Mouse (Mus musculus) thymus, adult 2 months (tissue): Measurements from ENCODE around the gene Npsr1.

Source experiments
- CTCF ChIP-seq: fragments of 200-500 bp; IDR thresholded peaks from 2 replicates; pipeline ENCODE4 v1.5.1; 2012; ENCODE audit warnings: mild to moderate bottlenecking, control low read depth, low read length, moderate library complexity, borderline replicate concordance; ENCODE audit not compliant: control insufficient read depth, poor library complexity, insufficient read depth; ENCODE audit errors: extremely low read depth
- POLR2A ChIP-seq: fragments of 200-500 bp; IDR thresholded peaks from 2 replicates; pipeline ENCODE4 v1.6.1; 2012; ENCODE audit warnings: mild to moderate bottlenecking, low read length, control low read depth, moderate library complexity; ENCODE audit not compliant: control insufficient read depth, poor library complexity, insufficient read depth; ENCODE audit errors: extremely low read depth

DNA sequence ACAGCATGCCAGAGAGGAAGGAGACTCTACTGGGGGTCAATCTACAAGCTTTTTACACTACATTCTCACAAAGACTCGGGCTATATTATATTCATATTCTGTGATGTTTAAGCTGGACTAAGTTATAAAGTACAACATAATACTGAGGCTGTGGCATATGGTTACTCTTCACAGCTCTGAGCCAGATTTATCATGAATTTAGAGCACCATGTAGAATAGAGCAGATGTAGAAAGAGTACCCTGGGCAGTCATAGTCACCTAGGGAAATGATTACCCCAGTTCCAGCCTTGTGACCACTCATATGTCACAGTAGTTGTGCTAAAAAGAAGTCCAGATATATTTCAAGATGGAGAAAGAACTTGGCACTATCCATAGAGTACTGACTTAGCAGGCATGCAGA lies 70.7 kb downstream of the Npsr1 start:
- TF ChIP-seq CTCF, result no peak
- no peak for TF ChIP-seq POLR2A
